Mouse (Mus musculus) cerebellum, postnatal 10 days (tissue): ENCODE measurements around the gene Vmn2r2.

Source experiments
- DNase-seq, 2 experiments: peaks; one replicate each; pipeline ENCODE4 v3.0.0; 2021; ENCODE audit warnings: mixed read lengths in 2 of 2

Vmn2r2 gene

DNA sequence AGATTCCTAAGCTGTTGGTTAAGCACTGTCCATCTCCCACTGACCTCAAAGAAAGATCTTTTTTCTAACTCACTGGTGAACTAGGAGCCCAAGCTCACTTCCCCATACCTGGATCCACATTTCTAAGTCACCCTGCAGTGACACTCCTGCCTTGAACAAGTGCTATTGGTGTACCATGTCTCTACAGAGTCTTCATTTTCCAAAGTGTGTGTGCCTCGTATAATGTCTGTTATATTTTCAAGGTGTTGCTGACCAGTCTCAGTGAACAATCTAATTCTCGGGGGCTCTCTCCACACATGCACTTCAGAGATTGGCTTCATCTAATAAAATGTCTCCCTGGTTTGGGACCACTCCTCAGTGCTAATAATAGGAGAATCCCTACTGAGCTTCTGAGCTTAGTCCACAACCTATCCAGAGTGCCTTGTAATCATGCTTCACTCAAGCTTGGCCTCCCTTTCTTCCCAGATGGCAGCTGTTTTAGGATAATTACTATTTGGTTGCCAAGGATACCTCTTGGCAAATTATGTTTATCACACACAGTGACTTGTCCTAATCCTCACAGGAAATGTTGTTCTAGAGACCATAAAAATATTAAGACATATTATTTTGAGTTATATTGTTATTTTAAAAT lies at the start of gene Vmn2r2:
TSS of gene Vmn2r2 (minus strand) at position 51 of the 631 bp plus-strand sequence.
- DNase-seq: peak; percentile 31 to 34

DNA sequence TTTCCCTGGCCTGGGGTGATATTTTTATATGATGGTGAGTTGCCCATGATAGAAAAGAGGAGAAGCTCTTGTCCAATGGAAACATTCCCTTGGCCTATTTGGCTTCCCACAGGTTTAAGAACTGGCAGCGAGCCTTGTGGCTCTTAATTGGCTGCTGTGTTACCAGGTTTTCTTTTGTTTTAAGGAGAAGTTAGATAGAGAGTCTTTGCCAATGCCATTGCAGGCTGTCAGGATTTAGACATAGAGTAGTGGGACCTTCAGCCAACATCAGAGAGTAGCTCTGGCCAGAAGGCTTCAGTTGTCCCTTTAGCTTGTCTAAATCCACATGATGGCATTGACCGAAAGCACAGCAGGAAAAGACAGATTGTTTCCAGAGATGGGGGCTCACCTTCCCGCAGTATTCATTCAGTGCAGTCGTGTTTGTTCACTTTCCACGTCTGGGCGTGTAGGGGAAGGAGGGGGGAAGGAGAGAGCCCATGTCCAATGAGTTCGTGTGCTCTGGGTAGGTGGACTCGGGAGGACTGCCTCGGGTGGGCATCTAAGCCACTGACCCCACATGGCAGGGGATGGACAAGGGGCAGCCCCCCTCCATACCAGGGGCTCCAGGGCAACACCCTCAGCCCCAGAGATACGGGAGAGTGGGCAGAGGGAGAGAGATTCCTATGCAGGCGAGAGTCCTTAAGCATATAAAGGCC lies 28.2 kb downstream of the Vmn2r2 start:
- DNase-seq: peak; percentile 61 to 72

DNA sequence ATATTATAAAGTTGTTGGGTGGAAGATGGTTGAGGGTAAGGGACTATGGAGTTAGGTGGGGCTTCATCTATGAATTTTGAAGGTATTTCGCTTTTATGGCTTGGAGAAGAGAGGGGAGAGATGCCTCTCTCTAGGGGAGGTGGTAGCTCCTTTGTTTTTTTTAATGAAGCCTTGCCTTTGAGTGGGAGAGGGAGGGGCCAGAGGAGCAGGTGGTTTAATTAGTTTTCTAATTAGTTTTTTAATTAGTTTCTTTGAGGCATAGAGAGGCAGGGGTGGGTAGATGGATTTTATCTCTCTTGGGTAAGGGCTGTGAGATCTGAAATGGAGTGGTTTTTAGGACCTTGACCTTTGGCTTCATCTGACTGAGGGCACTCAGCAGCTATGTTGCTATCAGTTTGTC lies 29.0 kb downstream of the Vmn2r2 start:
- DNase-seq: peak; percentile 31 to 42

DNA sequence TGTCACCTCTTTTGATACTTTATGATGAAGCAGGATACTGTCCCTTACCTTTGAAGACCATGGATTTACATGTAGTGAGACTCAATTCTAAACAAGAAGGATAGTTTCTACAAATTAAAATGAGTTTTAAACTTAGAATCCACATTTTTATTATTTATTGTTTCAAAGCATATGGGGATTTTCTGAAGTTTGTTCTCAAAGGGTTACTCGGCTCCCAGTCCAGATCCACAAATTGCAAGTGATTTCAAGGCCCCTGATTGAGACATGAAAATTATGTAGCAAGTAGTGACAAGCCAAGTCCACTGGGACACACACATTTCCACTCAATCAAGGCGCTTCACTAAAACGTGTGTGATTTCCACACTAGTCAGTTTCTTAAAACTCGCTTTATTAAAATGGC lies 60.5 kb downstream of the Vmn2r2 start, which contains the start of gene Vmn2r1:
TSS of gene Vmn2r1 (plus strand) at position 301 of the 400 bp plus-strand sequence.
- no peak for DNase-seq
